Mouse (Mus musculus) T-helper 1 cell (primary cell): ENCODE results near the gene Csta1.

ENCODE experiments used
- in situ Hi-C: fragments of 300-600 bp; cut with MboI, MseI; formaldehyde crosslinking; loops from one replicate; pipeline ENCODE4 v1.15.1; 2025; ENCODE audit warnings: high pct_unique_total_duplicates

Gene Csta1

DNA sequence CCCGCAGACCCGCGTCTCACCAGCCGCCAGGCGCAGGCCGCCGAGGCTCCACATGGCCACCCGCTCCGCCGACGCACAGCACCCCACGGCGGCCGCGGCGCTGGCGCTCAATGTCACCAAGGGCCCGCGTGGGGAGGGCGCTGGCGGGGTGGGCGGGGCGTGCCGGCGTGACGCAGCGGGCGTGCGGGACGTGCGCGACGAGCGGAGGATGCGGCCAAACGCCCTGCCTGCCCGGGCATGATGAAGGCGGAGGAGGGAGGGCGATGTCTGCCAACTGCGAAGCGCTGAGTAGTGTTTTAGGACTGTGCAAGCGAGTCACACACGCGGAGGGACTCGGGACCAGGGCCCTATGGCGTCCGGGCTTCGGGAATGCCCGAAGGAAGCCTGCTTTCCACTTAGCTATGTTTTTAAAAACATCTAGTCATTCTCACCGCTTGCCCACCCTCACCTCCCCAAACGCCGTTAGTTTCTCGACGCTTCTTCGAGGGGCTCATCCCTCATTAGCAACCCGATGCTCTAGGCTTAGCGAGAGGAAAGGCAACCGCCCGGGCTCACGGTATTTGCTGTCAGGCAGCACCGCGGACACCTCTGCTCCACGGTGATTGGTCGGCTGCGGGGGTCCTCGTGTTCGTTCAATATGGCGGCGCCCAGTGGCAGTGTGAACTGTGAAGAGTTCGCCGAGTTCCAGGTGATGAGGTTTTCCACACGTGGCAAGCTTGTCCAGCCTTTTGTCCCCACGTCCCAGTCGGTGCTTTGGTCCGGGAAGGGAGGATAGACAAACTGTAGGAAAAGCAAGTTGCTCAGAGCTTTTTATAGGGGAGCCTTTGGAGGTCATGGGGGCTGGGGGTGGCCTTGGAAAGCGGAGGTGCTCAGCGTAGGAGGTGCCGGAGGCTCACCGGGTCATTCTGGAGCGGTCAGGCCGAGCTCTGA lies 59.3 kb downstream of the Csta1 start, which contains the start of the genes Fam162a and Ccdc58:
Gene Fam162a, minus strand, starts transcription at position 145 of the 930 bp plus-strand sequence.
Gene Ccdc58, plus strand, starts transcription at position 236 of the 930 bp plus-strand sequence.
- in situ Hi-C loops = loop anchor here (25.0 kb wide), 1 partner anchor 1816 kb away; no protein-coding TSS in a partner anchor

DNA sequence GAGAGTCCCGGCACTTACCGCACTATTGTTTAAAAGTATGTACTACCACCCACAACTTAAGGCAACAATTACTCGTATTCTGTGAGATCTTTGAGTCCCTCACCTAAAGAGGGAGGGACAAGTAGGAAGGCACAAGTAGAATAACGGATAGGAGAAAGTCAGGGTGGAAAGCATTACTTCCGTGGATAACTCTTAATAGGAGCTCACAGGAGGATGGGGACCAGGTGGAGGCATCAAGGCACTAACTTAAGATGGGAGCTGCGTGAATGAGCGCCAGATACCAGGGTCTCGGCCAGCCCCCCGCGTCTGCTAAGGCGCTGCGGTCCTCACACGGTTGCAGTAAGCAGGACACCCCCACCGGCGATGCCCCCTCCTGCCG lies 60.0 kb downstream of the Csta1 start:
- in situ Hi-C loops = loop anchor here (25.0 kb wide), 1 partner anchor 1816 kb away; no protein-coding TSS in a partner anchor
